Mouse (Mus musculus) cerebellum, adult 11-12 months (tissue): Measurements from ENCODE around the gene Fam155a.
A peak's percentile ranks its signal among the peaks of the same experiment; 100 is the strongest.
"Not testable (repeated sequence)": the region's sequence is repeated elsewhere in the genome, so short reads cannot be mapped to it uniquely, and the experiment has no call there.

Source experiments
- DNase-seq: peaks from one replicate; pipeline ENCODE4 v3.0.0; 2022

Fam155a gene

DNA sequence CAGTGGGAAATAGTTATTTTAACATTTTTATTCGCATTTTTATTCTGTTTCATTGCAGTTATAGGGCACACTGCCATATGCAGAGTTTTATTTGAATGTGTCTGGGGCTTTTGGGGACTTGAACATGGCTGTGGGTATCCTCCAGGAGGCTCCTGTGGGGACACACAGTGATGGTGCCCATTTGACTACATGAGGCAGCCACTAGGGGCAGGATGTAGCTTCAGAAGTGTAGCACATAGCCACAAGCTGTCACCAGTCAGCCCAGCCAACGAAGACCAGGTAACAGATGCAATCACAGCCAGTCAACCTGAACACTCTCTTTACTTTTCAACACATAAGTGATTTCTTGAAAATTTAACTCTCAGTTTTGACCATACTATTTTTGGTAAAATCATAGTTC, 377.7 kb downstream of the Fam155a start:
- peak; percentile 49 for DNase-seq

- DNase-seq = not testable (repeated sequence)
These were observed 380.7 kb downstream of the Fam155a start for GRCm38 (mm10) chr8:9390229-9390628.

DNA sequence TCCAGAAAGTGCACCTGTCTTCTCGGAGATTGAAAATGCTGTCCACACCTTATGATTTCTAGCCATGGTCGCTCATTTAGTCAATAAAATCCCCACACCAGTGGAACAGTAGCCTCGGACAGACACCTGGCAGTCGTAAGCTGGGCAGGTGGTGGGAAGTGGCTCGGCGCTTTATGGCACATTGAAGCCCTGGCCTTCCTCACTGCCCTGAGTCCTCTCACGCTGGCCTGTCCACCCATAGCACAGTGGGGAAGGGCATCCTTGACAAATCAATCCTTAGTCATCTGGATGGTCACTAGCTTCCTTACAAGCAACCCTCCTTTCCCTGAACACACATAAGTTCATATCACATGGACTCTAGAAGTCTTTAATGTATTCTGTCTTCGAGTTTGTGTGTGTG, 401.8 kb downstream of the Fam155a start:
- peak; percentile 44 for DNase-seq

GRCm38 (mm10) chr8:9367721-9368120, 403.2 kb downstream of the Fam155a start:
- peak; percentile 69 for DNase-seq

- no peak for DNase-seq
These were observed 405.6 kb downstream of the Fam155a start for GRCm38 (mm10) chr8:9365381-9365780.

GRCm38 (mm10) chr8:9348523-9349135, 422.3 kb downstream of the Fam155a start:
- DNase-seq = peak; percentile 49

GRCm38 (mm10) chr8:9347163-9347562, 423.8 kb downstream of the Fam155a start:
- no peak for DNase-seq

DNA sequence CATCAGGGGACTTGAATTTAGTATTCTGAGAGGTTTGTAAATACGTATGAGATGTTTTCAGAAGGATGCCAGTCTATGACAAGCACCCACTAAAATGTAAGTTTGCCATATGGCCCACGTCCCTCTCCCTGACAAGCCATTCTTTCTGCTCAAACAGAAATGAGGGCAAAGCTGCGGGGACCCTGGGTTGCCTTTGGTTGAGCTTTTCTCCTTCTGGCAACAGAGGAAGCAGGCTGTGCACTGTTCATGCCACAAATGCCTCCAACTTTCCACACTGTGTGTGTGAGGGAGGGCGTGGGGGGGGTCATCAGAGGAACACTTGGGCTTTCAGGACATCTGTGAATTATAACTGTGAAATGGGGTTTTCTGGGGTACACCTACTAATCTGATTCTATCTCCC, 426.8 kb downstream of the Fam155a start:
- DNase-seq = no peak

DNA sequence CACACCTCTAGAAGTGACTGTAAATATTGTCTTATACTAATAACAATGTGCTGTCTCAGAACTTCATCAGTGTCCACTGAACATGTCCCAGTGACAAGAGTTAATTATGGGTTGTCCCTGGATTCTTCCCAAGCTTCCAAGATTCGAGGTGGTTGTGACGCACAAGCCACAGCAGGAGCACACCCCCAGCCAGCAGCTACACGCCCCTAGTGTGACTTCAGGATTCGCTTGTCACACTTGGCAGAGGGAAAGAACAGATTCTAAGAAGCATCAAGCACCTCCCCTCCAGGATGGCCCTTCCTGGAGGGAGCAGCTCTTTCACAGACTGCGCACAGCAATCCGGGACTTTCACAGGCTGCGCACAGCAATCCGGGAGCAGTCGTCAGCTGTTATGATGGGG, 428.0 kb downstream of the Fam155a start:
- no peak for DNase-seq

GRCm38 (mm10) chr8:9342593-9342992, 428.4 kb downstream of the Fam155a start:
- no peak for DNase-seq

DNA sequence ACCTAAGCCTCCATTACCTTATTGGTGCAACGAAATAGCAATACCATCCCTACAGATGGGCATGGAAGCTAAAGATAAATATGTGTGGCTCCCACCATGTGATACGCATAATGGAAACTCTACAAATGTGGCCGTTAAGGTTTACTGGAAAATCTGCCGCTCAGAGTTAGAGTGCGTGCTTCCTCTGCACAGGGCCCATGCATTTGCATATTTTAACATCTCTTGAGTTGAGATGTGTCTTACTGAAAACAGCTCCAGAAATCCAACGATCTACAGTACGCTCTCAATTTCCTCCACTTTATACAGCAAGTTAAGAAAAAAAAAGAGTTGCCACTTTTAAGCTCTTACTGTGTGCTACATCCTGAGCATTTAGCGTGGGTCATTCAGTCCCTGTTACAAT, 433.1 kb downstream of the Fam155a start:
- DNase-seq = no peak

- DNase-seq = no peak
These were observed 435.0 kb downstream of the Fam155a start for GRCm38 (mm10) chr8:9335933-9336303.

DNA sequence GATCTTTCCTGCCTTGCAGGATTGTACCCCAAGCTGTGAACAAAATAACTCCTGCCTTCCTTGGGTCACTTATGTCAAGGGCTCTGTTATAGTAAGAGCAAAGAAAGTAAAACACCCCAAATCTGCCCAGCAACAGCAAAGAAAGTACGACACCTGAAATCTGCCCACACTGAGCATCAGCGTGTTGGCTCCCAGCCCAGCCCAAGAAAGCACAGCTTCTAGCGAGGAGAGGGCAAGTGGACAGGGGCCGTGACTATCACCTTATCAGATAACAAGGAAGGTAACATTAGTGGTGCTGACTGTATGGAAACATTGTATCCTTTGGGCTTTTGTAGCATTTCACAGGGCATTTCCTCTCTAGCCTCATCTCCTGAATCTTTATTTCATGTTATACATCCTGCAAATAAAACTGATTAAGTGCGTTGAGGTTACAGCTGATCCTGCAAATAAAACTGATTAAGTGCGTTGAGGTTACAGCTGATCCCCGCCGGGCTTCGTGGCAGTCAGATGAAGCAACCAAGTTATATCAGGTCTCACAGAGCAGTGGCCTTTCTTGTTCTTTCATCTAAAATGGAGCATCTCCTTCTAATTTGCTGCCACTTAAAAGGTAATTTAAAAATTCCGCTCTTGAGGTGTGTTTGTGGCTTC, 435.6 kb downstream of the Fam155a start:
- DNase-seq = no peak

GRCm38 (mm10) chr8:9332766-9333165, 438.2 kb downstream of the Fam155a start:
- no peak for DNase-seq

DNA sequence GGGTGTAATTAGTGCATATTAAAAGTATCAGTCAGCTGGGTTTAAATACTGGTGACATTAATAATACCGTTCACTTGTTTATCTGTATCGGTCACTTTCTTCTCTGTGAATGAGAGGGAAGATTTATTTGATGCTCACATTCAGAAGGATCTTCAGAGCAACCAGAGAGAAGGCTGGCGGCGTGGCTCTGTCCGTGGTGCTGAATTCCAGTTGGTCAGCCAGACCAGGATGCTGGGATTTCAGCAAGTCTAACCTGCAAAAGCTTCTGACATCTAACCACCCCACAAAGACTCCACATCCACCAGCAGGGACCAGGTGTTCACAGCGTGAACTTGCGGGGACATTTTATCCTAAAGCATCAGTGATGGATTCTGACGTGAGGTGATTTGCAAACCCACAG, 461.5 kb downstream of the Fam155a start:
- DNase-seq = no peak

DNA sequence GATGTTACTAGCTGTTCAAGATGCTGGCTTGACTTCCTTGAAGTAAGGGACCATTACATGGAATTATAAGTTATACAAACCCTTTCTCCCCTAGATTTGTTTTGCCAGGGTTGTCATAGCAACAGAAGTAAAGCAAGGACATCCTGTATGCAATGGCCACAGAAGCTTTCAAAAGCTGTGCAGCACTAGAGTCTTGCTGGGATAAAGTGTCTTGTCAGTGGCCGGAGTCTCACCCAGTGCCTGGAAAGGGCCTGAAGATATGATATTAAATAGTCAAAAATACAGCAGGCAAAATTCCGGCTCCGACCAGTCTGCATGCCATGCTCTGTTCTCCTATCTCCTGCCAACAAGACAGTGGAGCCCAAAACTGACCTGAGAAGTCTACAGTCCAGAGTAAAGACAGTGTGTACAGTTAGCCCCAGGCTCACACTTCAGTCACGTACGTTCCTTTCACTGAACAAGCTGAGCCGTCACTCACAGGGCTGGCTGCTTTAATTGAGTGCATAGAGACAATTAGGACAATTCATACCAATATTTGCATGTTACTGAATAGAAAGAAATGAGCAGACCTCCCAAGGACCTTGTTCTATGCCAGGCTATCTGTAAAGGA, 467.3 kb downstream of the Fam155a start:
- no peak for DNase-seq

GRCm38 (mm10) chr8:9295046-9295445, 475.9 kb downstream of the Fam155a start:
- no peak for DNase-seq

DNA sequence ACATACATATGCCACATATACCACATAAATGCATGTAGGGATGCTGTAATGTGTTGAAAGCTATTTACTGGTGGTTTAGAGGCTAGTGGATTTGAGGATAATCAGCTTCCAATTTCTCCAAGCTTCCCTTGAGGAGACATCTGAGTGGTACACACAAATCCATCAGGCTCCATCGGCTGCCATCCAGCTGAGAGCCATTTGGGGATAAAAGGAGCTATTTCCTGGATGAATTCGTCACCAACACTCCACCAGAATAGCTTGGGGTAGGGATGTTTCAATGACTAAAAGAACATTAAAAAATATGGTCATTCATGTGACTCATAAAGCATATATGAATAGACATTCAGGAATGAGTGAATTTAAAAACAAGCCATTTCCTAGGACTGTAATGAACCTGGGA, 478.4 kb downstream of the Fam155a start:
- DNase-seq = no peak

DNA sequence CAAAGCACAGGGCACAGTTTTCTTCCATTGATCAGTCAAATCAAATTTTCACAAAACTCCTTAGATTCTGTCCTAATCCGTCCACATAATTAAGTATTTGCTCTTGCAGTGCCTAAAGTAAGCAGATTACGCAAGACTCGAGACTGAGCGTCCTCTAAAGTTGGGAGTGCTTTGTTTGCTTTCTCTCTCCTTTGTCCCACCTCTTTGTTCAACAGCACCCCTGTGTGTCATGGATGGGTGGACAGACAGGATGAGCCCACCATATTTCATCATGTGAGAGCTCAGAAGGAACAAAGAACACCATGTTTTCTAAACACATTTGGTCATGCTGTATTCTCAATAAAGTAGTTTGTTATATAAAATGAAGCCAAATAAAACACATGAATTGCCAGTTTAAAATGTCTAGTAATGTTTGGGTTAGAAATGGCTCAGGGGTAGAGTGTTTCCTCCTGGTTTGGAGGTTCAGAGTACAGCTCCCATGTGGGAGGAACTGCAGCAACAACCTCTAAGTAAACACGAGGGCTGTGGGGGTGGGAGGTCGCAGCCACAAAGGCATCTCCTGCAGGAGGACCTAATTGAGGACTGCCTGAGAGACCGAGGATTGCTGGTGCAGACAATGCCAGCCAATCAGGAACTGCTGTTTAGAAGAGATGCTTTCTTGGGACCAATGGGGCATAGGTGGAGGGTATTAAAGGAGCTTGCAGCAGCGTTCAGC, 482.8 kb downstream of the Fam155a start:
- DNase-seq = no peak

DNA sequence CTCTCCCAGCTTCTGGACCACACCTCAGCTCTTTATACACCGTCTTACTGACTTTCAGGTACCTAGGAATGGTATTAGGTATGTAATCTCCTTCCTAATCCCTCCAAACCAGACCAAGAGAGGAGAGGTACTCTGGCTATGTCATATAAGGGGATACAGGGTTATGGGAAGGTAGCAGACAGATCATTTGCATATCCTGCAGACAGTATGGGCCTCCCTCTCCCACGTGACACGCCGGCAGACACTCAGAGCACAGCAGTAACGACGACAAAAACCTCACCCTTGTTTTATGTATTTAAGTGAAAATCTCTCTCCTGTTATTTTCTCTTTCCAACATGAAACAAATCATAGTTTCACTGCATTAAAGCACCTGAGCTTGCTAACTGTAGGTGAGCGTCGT, 496.8 kb downstream of the Fam155a start:
- no peak for DNase-seq

- no peak for DNase-seq
These were observed 506.6 kb downstream of the Fam155a start for GRCm38 (mm10) chr8:9264378-9264777.

- DNase-seq = no peak
These were observed 509.4 kb downstream of the Fam155a start for GRCm38 (mm10) chr8:9261527-9261926.

GRCm38 (mm10) chr8:9255316-9255715, 515.6 kb downstream of the Fam155a start:
- peak; percentile 82 for DNase-seq

GRCm38 (mm10) chr8:9252991-9253390, 518.0 kb downstream of the Fam155a start:
- DNase-seq = no peak
